Mouse (Mus musculus) thymus, postnatal 10 days (tissue): ENCODE measurements around the gene Serpinb7.

Source experiments
- DNase-seq, 2 experiments: peaks; one replicate each; pipeline ENCODE4 v3.0.0; 2021; ENCODE audit warnings: low spot score in 2 of 2

Serpinb7 gene

GRCm38 (mm10) chr1:107399355-107399754 lies at the start of gene Serpinb7:
Gene Serpinb7 (plus strand): TSS chr1:107399655.
- DNase-seq = no peak

- DNase-seq = no peak
Measured at GRCm38 (mm10) chr1:107350392-107350791, 49.1 kb upstream of the Serpinb7 start.

GRCm38 (mm10) chr1:107351115-107351514 lies 48.3 kb upstream of the Serpinb7 start:
- DNase-seq = no peak

- DNase-seq = no peak
Measured at GRCm38 (mm10) chr1:107353046-107353445, 46.4 kb upstream of the Serpinb7 start.

DNA sequence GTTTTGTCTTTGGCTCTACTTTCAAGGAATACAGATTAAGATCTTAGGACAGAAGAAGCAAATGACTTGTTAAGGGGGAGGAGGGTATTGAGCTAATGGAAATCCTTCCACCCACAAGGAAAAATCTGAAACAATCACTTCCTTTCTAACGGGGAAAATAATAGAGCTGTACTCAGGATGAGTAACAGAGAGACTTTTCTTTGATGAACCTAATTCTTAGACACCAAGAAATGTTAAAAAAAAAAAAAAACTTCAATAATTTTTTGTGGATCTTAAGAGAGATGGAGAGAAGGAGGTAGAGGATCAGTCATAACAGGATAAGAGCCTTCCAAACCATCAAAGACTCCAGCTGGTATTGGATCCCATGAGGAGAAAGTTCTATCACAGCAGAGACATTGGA lies 38.6 kb upstream of the Serpinb7 start, which contains the start of gene Serpinb11:
Gene Serpinb11, plus strand, starts transcription at position 301 of the 400 bp plus-strand sequence.
- no peak for DNase-seq

GRCm38 (mm10) chr1:107365973-107366372 lies 33.5 kb upstream of the Serpinb7 start:
- DNase-seq = no peak

DNA sequence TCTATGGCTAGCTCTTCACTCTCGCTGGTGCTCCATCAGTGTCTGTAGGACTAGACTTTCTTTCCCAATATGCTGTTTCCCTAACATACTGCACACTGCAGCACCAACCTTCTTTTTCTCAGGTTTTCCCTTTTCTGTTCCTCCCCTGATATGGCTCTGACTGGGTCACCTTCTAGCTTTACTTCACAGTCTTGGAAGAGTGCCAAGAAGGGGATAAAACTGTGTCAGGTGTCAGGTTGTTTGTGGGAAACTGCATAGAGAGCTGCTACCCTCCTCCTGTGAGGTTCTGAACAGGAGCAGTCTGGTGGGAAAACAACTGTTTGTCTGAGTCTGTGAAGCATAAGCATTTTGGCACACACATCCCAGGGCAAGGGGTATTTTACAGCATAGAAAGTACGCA lies 30.5 kb upstream of the Serpinb7 start:
- DNase-seq = no peak

DNA sequence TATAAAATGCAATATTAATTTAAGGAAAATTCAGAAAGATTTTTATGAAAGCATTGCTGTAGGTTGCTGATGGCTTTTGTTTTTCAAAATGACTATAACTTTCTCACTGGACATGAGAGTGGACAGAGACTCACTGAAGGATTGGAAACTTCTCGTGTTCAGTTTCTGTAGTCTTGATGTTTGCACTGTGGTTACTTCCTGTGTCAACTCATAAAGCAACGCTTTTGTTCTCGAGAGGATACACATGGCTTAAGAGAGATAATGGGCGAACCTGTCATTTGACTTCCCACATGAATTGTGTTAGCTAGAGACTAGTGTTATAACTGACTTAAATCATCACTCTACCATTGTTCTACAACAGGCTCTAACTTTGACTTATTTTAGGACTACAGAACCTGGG lies 22.5 kb upstream of the Serpinb7 start:
- DNase-seq = no peak

DNA sequence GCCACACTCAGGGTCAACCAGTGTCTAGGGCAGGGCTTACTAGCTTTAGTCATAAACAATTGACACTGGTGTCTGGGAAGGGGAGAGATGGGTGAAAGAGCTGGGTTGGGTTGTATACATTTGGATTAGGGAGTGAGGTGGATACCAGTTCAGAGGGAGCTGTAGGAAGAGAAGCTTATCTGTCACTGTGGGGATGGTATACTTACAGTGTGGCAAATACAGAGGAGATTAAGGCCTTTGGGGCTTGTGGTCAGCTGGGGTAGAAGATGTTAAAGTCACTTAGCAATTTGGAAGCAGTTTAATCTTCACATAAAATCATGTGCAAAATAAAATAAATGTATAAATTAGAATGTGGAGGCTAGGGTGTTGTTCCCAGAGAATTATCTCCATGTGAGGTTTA lies 21.1 kb upstream of the Serpinb7 start:
- no peak for DNase-seq

- DNase-seq = no peak
Measured at GRCm38 (mm10) chr1:107381491-107381890, 18.0 kb upstream of the Serpinb7 start.

GRCm38 (mm10) chr1:107382404-107382803 lies 17.1 kb upstream of the Serpinb7 start:
- no peak for DNase-seq

DNA sequence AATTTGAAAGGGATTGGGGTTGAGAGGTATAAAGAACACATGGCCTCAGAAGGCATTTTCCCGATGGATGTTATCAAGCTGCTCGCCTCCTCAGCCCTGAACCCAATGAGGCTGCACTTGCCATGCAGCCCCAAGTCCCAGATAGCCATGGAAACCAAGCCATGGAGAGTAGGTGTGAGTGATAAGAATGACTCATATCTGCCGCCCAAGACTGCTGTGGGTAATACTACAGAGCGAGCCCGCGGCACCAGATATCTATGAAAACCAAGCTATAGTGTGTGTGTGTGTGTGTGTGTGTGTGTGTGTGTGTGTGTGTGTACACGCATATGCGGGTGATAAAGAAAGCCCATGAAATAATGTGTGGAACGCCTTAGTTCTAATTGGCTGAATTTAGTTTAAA lies 14.9 kb upstream of the Serpinb7 start:
- no peak for DNase-seq

- no peak for DNase-seq
Measured at GRCm38 (mm10) chr1:107389753-107390152, 9.7 kb upstream of the Serpinb7 start.

GRCm38 (mm10) chr1:107397481-107397880 lies 2.0 kb upstream of the Serpinb7 start:
- DNase-seq = no peak

GRCm38 (mm10) chr1:107402082-107402481 lies 2.6 kb downstream of the Serpinb7 start:
- no peak for DNase-seq

DNA sequence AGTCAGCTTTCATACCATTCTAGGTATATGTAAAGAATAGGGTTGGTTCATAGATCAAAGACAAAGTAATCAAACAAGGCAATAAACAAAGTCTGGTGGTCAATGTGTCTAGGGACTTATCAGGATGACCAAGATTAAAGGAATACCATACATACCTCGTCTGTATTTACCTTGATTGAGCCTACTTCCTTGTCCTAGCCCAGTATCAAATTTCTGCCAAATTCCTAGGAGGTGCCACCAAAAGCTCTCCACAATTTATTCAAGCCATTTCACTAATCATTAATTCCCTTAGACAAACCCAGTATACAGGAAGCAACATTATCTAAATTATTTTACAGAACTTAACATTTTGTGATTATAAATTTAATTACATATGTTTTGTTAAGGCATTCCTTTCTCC lies 15.2 kb downstream of the Serpinb7 start:
- no peak for DNase-seq

DNA sequence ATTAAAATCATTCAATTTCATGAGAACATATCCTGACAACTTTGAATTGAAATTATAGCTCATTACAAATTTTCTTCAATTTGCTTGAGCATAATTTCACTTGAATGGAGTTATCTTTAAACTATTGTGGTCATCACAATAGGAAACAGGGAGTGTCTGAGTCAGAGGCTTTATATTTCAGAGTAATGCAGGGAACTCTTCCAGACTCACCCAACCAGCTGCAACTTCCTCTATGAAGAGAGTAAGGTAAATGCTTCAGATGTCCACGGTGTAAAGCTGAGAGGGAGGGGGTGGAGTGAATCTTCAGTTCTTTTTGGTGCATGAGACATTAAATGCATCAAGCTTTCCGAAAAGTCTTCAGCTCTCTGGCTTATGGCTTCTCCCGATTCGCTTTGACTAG lies 23.0 kb downstream of the Serpinb7 start:
- DNase-seq = no peak

DNA sequence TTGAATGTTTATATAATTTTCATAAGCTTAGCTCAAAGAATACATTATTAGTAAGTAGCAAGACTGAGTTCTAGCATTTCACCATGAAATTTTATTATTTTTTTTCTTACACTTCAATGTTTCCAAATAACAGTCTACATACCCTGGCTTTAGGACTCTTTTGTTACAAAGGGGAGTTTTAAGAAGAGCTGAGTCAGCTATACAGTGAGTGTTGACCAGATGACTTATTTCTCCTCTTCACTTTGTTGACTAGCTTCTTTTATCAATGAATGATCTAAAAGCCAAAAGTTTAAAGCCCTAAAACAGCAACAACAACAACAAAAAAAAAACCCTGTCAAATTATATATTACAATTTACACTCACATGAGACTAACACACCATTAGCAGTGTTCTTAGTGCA lies 31.8 kb downstream of the Serpinb7 start:
- DNase-seq = no peak

GRCm38 (mm10) chr1:107435528-107435927 lies 36.1 kb downstream of the Serpinb7 start:
- no peak for DNase-seq

GRCm38 (mm10) chr1:107439462-107439861 lies 40.0 kb downstream of the Serpinb7 start:
- DNase-seq = no peak

DNA sequence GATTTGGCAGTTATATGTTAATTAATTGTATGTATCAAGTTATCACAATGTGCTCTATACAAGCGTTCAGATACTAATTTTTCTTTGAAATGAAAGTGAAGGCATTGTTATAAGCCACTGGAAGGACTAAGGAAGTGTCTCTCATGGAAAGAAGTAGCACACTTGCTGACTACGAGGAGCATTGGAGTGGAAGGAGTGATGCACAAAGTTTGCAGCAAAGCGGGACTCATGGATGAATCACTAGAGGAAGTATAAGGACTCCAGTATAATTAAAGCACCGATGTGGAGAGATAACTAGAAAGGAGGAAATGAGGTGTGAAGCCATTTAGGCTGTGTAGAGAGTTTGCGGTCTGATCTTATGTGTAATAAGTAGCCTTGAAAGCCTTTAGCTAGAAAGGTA lies 45.9 kb downstream of the Serpinb7 start:
- DNase-seq = no peak

DNA sequence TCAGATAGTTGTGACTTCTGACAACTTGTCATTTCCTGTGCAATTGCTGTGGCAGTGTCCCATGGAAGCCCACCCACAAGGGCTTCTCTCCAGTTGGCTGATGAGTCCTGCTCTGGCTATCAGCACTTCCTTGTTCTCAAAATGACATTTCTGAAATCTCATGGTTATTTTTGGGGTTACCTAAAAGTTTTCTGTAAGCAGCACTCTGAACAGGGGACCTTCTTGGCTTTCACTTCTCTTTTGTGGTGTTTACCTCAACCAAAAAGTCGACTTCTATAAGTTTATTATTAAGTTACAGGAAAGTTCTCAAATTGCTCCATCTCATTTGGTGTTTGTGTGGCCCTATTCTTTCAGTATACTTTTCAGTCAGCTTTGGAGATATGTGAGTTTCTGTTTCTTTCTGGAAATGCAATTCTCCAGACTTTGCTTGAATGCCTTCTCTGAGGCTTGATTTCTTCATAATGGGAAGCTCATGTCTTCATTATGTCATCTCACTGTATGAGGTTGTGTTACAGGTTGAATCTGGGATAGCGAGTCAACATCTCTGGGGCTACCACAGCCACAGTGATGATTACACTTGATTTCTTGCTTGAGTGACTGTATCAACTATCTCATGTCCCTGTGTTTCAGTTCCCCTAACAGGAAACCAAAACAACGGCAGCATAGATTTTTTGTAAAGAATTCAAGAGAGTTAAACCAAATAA lies 47.9 kb downstream of the Serpinb7 start:
- DNase-seq = no peak

- DNase-seq = no peak
Measured at GRCm38 (mm10) chr1:107479909-107480308, 80.5 kb downstream of the Serpinb7 start.

DNA sequence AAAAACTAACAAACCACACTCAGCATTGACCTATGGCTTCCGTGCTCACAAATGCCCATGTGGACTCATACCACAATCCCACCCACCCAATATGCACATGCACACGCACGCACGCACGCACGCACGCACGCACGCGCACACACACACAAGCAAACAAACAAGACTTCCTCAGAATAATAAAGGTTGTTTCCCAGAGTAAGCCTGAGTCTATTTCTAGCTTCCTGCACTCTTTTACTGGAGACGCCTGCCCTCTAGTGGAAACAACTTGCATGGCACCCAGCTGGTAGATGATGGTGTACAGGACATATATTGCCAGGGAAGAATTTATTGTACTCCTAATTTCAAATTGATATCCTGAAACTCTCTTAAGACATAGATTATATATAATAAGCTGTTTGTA lies 82.0 kb downstream of the Serpinb7 start:
- peak; percentile 11 to 54 for DNase-seq
